Mouse (Mus musculus) MEL (cell line): ENCODE results near the gene Sema5a. TPM values are rescaled to one million over a fixed set of nuclear protein-coding genes. Genes with fewer than 3 reads are reported as not detected.
"Not testable (repeated sequence)": the region's sequence is repeated elsewhere in the genome, so short reads cannot be mapped to it uniquely, and the experiment has no call there.

Experiments
- DNase-seq: peaks from one replicate; pipeline ENCODE4 v3.0.0; 2011; ENCODE audit warnings: low read depth, low spot score
- H3K27ac ChIP-seq: 2 replicates; pipeline ENCODE4 v1.5.1; 2012; ENCODE audit warnings: low read depth, mild to moderate bottlenecking, control low read depth, low read length, moderate library complexity; ENCODE audit not compliant: control insufficient read depth
- H3K27me3 ChIP-seq, 2 experiments: fragments of 150-350 bp in 1 of 2; sonication (generic) in 1 of 2; 2 replicates each; pipeline ENCODE4 v1.6.1; 2012; ENCODE audit warnings: low read length in 2 of 2, mild to moderate bottlenecking in 2 of 2, improper control_type of control experiment in 1 of 2, moderate library complexity in 1 of 2; ENCODE audit not compliant: insufficient read depth in 2 of 2, control insufficient read depth in 1 of 2
- H3K36me3 ChIP-seq, 2 experiments: 2 replicates each; pipeline ENCODE4 v1.6.1; 2012 to 2014; ENCODE audit warnings: low read length in 2 of 2, improper control_type of control experiment in 1 of 2, inconsistent platforms in 1 of 2, mild to moderate bottlenecking in 1 of 2; ENCODE audit not compliant: insufficient read depth in 2 of 2, control insufficient read depth in 1 of 2
- H3K4me1 ChIP-seq, 2 experiments: fragments of 150-350 bp in 1 of 2; sonication (generic) in 1 of 2; 2 replicates each; pipeline ENCODE4 v1.6.1; 2012; ENCODE audit warnings: low read length in 2 of 2, improper control_type of control experiment in 1 of 2, mild to moderate bottlenecking in 1 of 2; ENCODE audit not compliant: insufficient read depth in 2 of 2, control insufficient read depth in 1 of 2
- H3K4me3 ChIP-seq, 2 experiments: fragments of 150-350 bp in 1 of 2; sonication (generic) in 1 of 2; 2 replicates each; pipeline ENCODE4 v1.5.1; 2012; ENCODE audit warnings: low read depth in 2 of 2, low read length in 2 of 2, mild to moderate bottlenecking in 2 of 2, moderate library complexity in 2 of 2, control low read depth in 1 of 2, improper control_type of control experiment in 1 of 2; ENCODE audit not compliant: control insufficient read depth in 1 of 2, insufficient read depth in 1 of 2
- H3K79me2 ChIP-seq: 2 replicates; pipeline ENCODE4 v1.6.1; 2012; ENCODE audit warnings: mild to moderate bottlenecking, low read length, moderate library complexity; ENCODE audit not compliant: control insufficient read depth, poor library complexity, insufficient read depth
- H3K9ac ChIP-seq: 2 replicates; pipeline ENCODE4 v1.6.1; 2012; ENCODE audit warnings: low read depth, mild to moderate bottlenecking, control low read depth, low read length, moderate library complexity; ENCODE audit not compliant: control insufficient read depth, poor library complexity, severe bottlenecking
- H3K9me3 ChIP-seq: fragments of 150-350 bp; sonication (generic); replicated peaks from 2 replicates; pipeline ENCODE4 v1.6.1; 2012; ENCODE audit warnings: mild to moderate bottlenecking, low read length, improper control_type of control experiment, moderate library complexity; ENCODE audit not compliant: insufficient read depth
- BHLHE40 ChIP-seq: IDR thresholded peaks from 2 replicates; pipeline ENCODE4 v1.6.1; 2012; ENCODE audit warnings: low read depth, mild to moderate bottlenecking, inconsistent platforms, low read length, improper control_type of control experiment, borderline replicate concordance
- CHD1 ChIP-seq: IDR thresholded peaks from 2 replicates; pipeline ENCODE4 v1.6.1; 2012; ENCODE audit warnings: low read depth, mild to moderate bottlenecking, inconsistent platforms, low read length, improper control_type of control experiment
- CHD2 ChIP-seq: IDR thresholded peaks from 2 replicates; pipeline ENCODE4 v1.6.1; 2011; ENCODE audit warnings: low read length, improper control_type of control experiment
- CTCF ChIP-seq, 3 experiments: IDR thresholded peaks in 2 of 3; conservative IDR thresholded peaks in 1 of 3; 2 replicates each; pipeline ENCODE4 v1.5.1; 2011 to 2012; ENCODE audit warnings: low read length in 3 of 3, low read depth in 2 of 3, mild to moderate bottlenecking in 2 of 3, improper control_type of control experiment in 1 of 3, inconsistent platforms in 1 of 3, mixed read lengths in 1 of 3, moderate library complexity in 1 of 3; ENCODE audit not compliant: control insufficient read depth in 1 of 3, insufficient read depth in 1 of 3, poor library complexity in 1 of 3, severe bottlenecking in 1 of 3
- ETS1 ChIP-seq: IDR thresholded peaks from 2 replicates; pipeline ENCODE4 v1.6.1; 2012; ENCODE audit warnings: low read depth, mild to moderate bottlenecking, inconsistent platforms, low read length, improper control_type of control experiment, moderate library complexity
- GABPA ChIP-seq: IDR thresholded peaks from 2 replicates; pipeline ENCODE4 v1.6.1; 2012; ENCODE audit warnings: low read depth, mild to moderate bottlenecking, inconsistent platforms, low read length, improper control_type of control experiment, moderate library complexity
- JUND ChIP-seq: IDR thresholded peaks from 2 replicates; pipeline ENCODE4 v1.6.1; 2011; ENCODE audit warnings: low read depth, mild to moderate bottlenecking, improper control_type of control experiment, low read length
- MAFK ChIP-seq: IDR thresholded peaks from 2 replicates; pipeline ENCODE4 v1.6.1; 2011; ENCODE audit warnings: low read depth, mild to moderate bottlenecking, low read length, improper control_type of control experiment, borderline replicate concordance
- MEF2A ChIP-seq: IDR thresholded peaks from 2 replicates; pipeline ENCODE4 v1.6.1; 2014; ENCODE audit warnings: low read depth, mild to moderate bottlenecking, inconsistent platforms, low read length, improper control_type of control experiment; ENCODE audit not compliant: poor library complexity, insufficient replicate concordance, severe bottlenecking; ENCODE audit errors: extremely low read depth
- MXI1 ChIP-seq: IDR thresholded peaks from 2 replicates; pipeline ENCODE4 v1.6.1; 2011; ENCODE audit warnings: mild to moderate bottlenecking, low read depth, low read length, improper control_type of control experiment
- MYB ChIP-seq: IDR thresholded peaks from 2 replicates; pipeline ENCODE4 v1.6.1; 2011; ENCODE audit warnings: mild to moderate bottlenecking, low read depth, low read length, improper control_type of control experiment
- MYC ChIP-seq: IDR thresholded peaks from 2 replicates; pipeline ENCODE4 v1.6.1; 2011; ENCODE audit warnings: low read depth, mild to moderate bottlenecking, low read length, improper control_type of control experiment, moderate library complexity
- NELFE ChIP-seq: IDR thresholded peaks from 2 replicates; pipeline ENCODE4 v1.6.1; 2011; ENCODE audit warnings: low read depth, low read length, improper control_type of control experiment
- POLR2A ChIP-seq, 2 experiments: IDR thresholded peaks; 2 replicates each; pipeline ENCODE4 v1.6.1; 2011 to 2012; ENCODE audit warnings: low read length in 2 of 2, mild to moderate bottlenecking in 2 of 2, control low read depth in 1 of 2, improper control_type of control experiment in 1 of 2, low read depth in 1 of 2, moderate library complexity in 1 of 2; ENCODE audit not compliant: control insufficient read depth in 1 of 2, insufficient read depth in 1 of 2, poor library complexity in 1 of 2
- SMC3 ChIP-seq: IDR thresholded peaks from 2 replicates; pipeline ENCODE4 v1.6.1; 2011; ENCODE audit warnings: low read depth, low read length, improper control_type of control experiment
- TCF12 ChIP-seq: IDR thresholded peaks from 2 replicates; pipeline ENCODE4 v1.6.1; 2014; ENCODE audit warnings: low read depth, mild to moderate bottlenecking, inconsistent platforms, low read length, improper control_type of control experiment, moderate library complexity
- USF1 ChIP-seq: IDR thresholded peaks from 2 replicates; pipeline ENCODE4 v1.6.1; 2014; ENCODE audit warnings: low read depth, mild to moderate bottlenecking, inconsistent platforms, low read length, improper control_type of control experiment, moderate library complexity
- USF2 ChIP-seq, 2 experiments: IDR thresholded peaks; 2 replicates each; pipeline ENCODE4 v1.6.1; 2011 to 2012; ENCODE audit warnings: improper control_type of control experiment in 2 of 2, low read length in 2 of 2, borderline replicate concordance in 1 of 2, inconsistent platforms in 1 of 2, low read depth in 1 of 2, mild to moderate bottlenecking in 1 of 2; ENCODE audit not compliant: insufficient read depth in 1 of 2
- ZC3H11A ChIP-seq: IDR thresholded peaks from 2 replicates; pipeline ENCODE4 v1.6.1; 2012; ENCODE audit warnings: low read depth, mild to moderate bottlenecking, inconsistent platforms, low read length, improper control_type of control experiment
- ZKSCAN1 ChIP-seq: IDR thresholded peaks from 2 replicates; pipeline ENCODE4 v1.6.1; 2012; ENCODE audit warnings: low read depth, mild to moderate bottlenecking, inconsistent platforms, low read length, improper control_type of control experiment, moderate library complexity
- ZMIZ1 ChIP-seq: IDR thresholded peaks from 2 replicates; pipeline ENCODE4 v1.6.1; 2012; ENCODE audit warnings: low read depth, mild to moderate bottlenecking, inconsistent platforms, low read length, improper control_type of control experiment, moderate library complexity
- ZNF384 ChIP-seq: IDR thresholded peaks from 2 replicates; pipeline ENCODE4 v1.6.1; 2012; ENCODE audit warnings: low read depth, mild to moderate bottlenecking, inconsistent platforms, low read length, improper control_type of control experiment
- polyA plus RNA-seq, 2 experiments: library from polyadenylated mRNA; stranded (reverse) in 1 of 2; unstranded in 1 of 2; fragments of >175 nt in 1 of 2; fragments of >200 nt in 1 of 2; gene quantifications; 2 replicates each; pipeline versions ENCODE4 v1.2.1 to v1.2.4; 2012; ENCODE audit warnings: low replicate concordance in 2 of 2, low read depth in 1 of 2; ENCODE audit not compliant: insufficient read length in 2 of 2, insufficient read depth in 1 of 2, missing spikeins in 1 of 2
- total RNA-seq: library from RNA; depleted of rRNA; stranded (reverse); fragments of 300-350 nt; gene quantifications from 2 replicates; pipeline ENCODE4 v1.2.3, GENCODE M21; 2012

The Sema5a gene
- total and polyA plus RNA-seq, 3 experiments = not detected

DNA sequence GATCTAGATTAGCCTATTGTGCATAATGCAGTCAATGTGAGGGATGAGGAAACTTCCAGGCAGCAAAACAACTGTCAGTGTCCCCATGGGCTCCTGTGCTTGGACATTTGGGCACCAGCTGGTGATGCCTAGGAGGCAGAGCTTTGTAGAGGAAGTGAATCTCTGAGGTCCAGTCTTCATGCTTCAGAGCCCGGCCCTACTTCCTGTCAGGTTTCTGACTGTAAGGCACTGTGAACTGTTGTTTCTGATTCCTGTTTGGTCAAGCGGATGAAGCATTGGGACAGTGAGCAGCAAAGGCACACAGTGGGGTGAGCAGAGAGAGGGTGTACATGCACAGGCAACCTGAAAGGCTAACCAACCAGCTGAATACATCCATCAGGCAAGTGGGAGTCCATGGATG is 14.5 kb upstream of the Sema5a start:
- H3K36me3 ChIP-seq = no peaks in the 10 kb centered on the region
- TF ChIP-seq USF1 = no peak
- no peak for TF ChIP-seq ZC3H11A
- TF ChIP-seq CHD2 = no peak
- TF ChIP-seq USF2 (IDR thresholded peaks at IDR 0.05; ENCODE audit: borderline replicate concordance in 1 of 2, insufficient read depth in 1 of 2, low read depth in 1 of 2, low read length in 2 of 2) = no peak
- no peaks in the 10 kb centered on the region for H3K27me3 ChIP-seq
- no peak overlapping the region for H3K4me3 ChIP-seq
- no peaks in the 10 kb centered on the region for H3K79me2 ChIP-seq
- H3K9me3 ChIP-seq = no peaks in the 10 kb centered on the region
- H3K9ac ChIP-seq = no peak overlapping the region
- no peak overlapping the region for H3K27ac ChIP-seq
- DNase-seq = no peak
- H3K4me1 ChIP-seq = no peaks in the 10 kb centered on the region

DNA sequence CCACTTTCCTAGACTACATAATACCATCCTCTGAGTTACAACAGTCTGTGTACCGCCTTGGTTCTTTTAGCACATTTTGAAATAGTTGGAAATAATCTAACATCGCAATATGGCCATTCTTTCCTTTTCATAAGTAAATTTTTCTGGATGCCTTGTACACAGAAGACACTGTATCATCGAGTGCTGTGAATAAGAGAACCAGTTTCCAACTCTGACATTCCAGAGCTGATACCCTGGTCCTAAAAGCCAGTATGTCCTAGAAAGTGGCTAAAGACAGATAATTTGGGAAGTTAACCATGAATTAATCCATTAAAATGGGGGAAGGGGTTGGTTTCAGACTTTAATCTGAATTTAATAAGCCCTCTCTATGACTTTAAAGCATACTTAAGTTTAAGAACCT is 12.4 kb upstream of the Sema5a start:
- Histone ChIP-seq H3K9ac (no peak overlapping the region), H3K4me1 (no peaks in the 10 kb centered on the region), H3K27me3 (no peaks in the 10 kb centered on the region), H3K9me3 (no peaks in the 10 kb centered on the region), H3K36me3 (no peaks in the 10 kb centered on the region), H3K27ac (no peak overlapping the region), H3K4me3 (no peak overlapping the region), H3K79me2 (no peaks in the 10 kb centered on the region)
- DNase-seq = no peak
- TF ChIP-seq MXI1 (no peak), NELFE (no peak), GABPA (no peak), ZNF384 (no peak), ETS1 (no peak), MEF2A (no peak), MAFK (no peak), MYC (no peak), BHLHE40 (no peak), TCF12 (no peak), ZKSCAN1 (no peak), CHD1 (no peak), CTCF (IDR thresholded peaks at IDR 0.05 in 2 of 3, conservative IDR thresholded peaks at IDR 0.05 in 1 of 3; ENCODE audit: control insufficient read depth in 1 of 3, insufficient read depth in 1 of 3, low read depth in 2 of 3, low read length in 3 of 3, poor library complexity in 1 of 3, severe bottlenecking in 1 of 3) (no peak), MYB (no peak), POLR2A (IDR thresholded peaks at IDR 0.05; ENCODE audit: control insufficient read depth in 1 of 2, insufficient read depth in 1 of 2, low read depth in 1 of 2, low read length in 2 of 2, poor library complexity in 1 of 2) (no peak), ZMIZ1 (no peak), JUND (no peak), SMC3 (no peak)

DNA sequence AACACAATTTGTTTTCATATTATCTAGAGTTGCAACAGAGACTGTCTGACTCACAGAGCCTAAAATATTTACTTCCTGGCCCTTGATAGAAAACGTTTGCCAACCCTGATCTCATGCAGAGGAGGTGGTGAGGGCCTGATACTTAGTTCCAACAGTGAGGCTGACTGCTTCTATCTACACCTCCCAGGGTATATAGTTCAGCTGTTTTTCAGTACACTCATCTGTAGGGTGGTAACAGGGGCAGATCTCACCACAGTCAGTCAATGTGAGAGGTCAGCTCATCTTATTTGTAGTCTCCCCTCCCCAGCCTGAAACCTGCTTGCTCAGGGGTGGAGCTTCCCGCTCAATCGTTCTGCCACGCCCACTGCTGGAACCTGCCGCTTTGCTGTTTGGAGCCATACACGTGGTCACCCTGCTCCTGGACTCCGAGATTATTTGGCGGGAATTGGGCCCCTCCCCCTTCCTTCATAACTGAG is 11.9 kb upstream of the Sema5a start:
- not testable (repeated sequence) for DNase-seq, H3K36me3 ChIP-seq, H3K79me2 ChIP-seq, H3K27ac ChIP-seq, H3K4me1 ChIP-seq, H3K27me3 ChIP-seq, H3K9me3 ChIP-seq, H3K9ac ChIP-seq, H3K4me3 ChIP-seq
